Mouse (Mus musculus): ENCODE measurements around the gene Edaradd.

Gene Edaradd

DNA sequence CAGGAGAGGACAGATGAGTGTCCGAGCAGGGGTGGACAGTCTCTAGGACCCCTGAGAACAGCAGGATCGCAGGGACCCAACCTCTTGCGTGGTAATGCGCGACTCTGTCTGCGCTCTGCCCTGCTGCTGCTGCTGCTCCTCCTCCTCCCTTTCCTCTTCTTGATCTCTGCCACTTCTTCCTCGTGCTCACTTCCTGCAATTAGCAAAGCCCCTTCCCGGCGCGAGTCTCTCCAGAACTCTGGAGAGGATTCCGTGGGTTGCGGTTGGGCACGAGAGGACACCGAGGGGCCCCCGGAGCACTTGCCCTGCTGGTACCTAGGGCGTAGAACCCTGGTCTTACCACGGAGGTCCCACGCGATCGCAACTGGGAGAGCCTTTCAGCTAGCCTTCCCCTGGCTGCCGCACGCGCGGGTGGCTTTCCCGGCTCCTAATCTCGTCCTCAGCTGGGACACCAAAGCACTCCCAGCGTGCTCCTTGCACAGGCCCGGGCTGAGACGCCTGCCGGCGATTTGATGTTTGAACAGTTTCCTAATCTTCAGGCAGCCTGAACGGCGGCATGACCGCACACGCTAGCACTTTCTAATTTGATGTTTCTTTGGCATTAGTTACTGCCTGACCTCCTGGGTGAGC lies at the start of gene Edaradd:
Gene Edaradd (minus strand): TSS at position 484 of the 630 bp plus-strand sequence.
- no peak for DNase-seq (ENCODE audit: low read depth, low spot score)

DNA sequence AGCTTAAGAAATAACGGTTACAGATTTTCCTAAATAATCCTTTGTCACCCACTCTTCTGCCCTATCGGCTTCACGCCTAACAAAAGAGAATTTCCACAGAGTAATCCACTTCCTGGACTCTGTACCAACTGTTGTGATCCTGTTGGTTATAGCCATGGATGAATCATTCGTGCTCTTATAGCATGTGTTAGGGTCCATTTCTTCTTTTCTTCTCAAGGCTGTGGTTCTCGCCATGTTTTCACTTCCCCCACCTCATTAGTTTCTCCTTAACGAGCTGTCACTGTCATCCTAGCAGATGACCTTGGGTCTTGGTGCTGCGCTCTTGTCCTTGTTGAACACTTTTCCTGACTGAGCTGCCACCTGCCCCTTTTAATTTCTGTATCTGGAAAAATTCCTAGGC lies 49.5 kb upstream of the Edaradd start:
- no peak for DNase-seq (ENCODE audit: low read depth, low spot score)

GRCm38 (mm10) chr13:12568597-12569469 lies 48.6 kb upstream of the Edaradd start:
- DNase-seq (ENCODE audit: low read depth, low spot score): no peak

- no peak for DNase-seq (ENCODE audit: low read depth, low spot score)
These were observed 47.7 kb upstream of the Edaradd start for GRCm38 (mm10) chr13:12567936-12568335.

DNA sequence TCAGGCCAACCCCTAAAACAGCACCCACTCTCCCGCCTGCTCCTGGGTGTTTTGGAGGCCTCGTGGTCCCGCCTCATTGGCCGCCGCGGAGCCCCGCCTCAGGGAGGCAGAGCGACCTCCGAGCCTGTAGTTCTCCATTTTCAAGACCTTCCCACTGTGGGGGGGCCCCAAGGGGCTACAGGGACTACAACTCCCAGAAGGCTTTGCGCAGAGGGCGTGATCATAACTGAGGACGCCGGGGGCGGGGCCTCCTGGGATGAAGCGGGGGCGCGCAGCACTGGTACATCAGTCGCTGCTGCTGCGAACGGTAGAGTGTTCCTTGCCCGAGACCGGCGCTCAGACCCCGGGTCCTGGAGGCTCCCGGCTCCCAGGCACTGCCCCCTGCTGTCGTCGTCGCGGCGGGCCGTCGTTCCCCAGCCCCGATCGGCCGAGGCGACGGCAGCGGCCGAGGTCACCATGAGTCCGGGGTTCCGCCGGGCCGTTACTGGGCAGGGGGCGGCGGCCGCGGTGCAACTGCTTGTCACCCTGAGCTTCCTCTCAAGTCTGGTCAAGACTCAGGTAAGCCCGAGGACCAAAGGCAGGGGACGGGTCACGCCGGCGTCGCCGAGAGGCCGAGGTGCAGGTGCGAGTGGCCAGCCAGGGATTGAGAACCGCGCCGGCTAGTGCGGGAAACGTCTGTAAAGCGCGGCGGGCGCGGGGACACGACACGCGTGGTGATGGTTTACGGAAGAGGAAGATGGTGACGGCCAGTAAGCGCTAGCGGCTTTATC lies 45.6 kb upstream of the Edaradd start, which contains the start of gene Ero1lb:
Gene Ero1lb (plus strand): TSS at position 254 of the 770 bp plus-strand sequence.
- peak; percentile 98 for DNase-seq (ENCODE audit: low read depth, low spot score)

GRCm38 (mm10) chr13:12562256-12562655 lies 42.0 kb upstream of the Edaradd start:
- DNase-seq (ENCODE audit: low read depth, low spot score): no peak

DNA sequence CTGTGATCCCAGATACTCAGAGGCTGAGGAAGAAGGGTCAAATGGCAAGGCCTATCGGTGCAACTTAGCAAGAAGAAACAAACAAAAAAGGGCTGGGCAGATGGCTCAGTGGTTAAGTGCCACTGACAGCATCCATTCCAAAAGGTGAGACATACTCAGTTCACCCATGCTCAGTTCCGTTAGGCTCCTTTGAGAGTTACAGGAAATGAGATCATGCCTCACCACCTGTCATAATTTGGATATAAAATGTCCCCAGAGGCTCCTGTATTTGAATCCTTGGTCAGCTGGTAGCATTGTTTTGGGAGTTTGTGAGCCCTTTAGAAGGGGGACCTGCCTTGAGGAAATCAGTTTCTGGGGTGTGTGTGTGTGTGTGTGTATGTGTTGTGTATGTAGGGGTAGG lies 41.5 kb upstream of the Edaradd start:
- no peak for DNase-seq (ENCODE audit: low read depth, low spot score)

DNA sequence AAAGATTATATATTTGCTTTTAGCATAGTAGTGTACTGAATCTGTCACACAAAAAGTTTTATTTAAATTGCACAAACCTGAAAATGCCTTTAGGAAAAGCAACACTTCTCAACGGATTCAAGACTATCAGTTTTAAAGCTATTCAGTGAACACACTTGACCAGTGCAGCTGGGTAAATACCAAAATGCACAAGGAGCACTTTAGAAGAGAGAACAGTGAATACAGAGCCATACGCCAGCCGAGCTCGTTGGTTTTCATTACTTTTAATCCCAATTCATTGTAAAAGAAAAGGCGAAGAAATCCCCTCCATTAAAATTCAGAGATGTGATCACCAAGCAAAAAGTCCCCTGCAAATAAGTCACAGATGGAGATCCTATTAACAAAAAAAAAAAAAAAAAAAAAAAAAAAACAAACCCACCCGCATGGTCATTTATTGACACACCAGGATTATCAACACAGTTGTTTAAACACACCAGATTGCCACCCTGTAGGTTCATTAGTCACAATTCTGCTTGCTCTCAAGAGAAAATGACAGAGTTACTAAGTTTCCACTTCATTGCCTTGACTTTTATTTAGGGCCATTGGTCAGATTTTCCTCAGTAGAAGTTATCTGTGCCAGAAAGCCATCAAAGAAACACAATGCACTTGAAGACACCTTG lies 39.4 kb upstream of the Edaradd start:
- DNase-seq (ENCODE audit: low read depth, low spot score): no peak

- DNase-seq (ENCODE audit: low read depth, low spot score): no peak
These were observed 38.8 kb upstream of the Edaradd start for GRCm38 (mm10) chr13:12559044-12559443.

GRCm38 (mm10) chr13:12554211-12554610 lies 34.0 kb upstream of the Edaradd start:
- no peak for DNase-seq (ENCODE audit: low read depth, low spot score)

- no peak for DNase-seq (ENCODE audit: low read depth, low spot score)
These were observed 23.8 kb upstream of the Edaradd start for GRCm38 (mm10) chr13:12543880-12544568.

DNA sequence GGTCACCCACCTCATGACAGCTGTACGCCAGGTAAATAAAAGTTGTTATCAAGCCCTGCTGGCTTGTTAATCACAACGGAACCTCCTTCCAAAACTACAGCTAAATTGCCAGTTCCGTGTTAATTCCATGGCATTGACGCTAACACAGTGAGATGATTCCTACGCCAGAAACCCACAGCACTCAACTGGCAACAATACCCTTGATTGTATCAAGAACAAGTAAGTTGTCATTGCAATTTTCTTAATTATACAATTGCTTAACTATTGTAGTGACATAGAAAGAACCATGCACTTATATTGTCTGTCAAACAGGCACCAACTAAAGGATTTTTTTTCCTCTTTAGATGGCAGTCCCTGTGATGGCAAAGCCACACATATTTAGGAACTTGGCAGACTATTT lies 23.0 kb upstream of the Edaradd start:
- no peak for DNase-seq (ENCODE audit: low read depth, low spot score)

GRCm38 (mm10) chr13:12542006-12542981 lies 22.1 kb upstream of the Edaradd start:
- no peak for DNase-seq (ENCODE audit: low read depth, low spot score)

GRCm38 (mm10) chr13:12540119-12540518 lies 19.9 kb upstream of the Edaradd start:
- DNase-seq (ENCODE audit: low read depth, low spot score): no peak

DNA sequence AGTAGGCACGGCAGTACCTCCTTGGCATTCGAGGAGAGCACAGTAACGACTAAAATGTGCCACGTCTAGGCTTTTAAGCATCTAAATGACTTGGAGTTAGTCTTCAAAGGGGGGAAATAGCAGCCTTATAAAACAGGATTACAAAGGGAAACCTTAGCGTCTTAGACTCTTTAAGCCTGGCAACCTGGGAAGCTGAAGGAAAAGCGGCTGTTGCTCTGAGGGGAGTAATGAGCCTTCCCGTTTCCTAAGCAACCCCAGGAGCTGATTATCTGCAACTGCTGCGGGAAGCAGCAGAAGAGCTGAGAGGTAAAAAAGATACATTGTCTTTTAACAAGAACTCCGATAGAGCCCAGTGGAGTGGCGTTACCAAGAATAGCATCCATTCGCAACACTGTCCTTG lies 19.5 kb upstream of the Edaradd start:
- DNase-seq (ENCODE audit: low read depth, low spot score): no peak

- no peak for DNase-seq (ENCODE audit: low read depth, low spot score)
These were observed 17.7 kb upstream of the Edaradd start for GRCm38 (mm10) chr13:12537971-12538370.

DNA sequence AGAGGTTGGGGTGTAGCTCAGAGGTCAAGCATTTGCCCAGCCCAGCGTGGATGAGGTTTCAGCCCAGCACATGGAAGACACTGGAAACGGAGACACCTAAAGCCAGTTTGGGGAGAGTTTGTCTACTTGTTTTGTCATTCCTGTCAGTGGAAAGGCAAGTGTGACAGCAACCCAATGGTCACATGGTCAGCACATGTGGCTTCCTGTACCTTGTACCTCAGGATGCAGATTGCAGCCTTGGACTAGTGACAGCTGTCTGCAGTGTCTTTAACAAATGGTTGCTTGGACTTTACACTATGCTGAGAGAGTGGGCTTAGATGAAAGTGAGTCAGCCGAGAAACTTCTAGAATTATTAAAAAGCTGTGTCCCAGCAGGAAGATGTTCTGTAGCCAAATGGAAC lies 14.4 kb upstream of the Edaradd start:
- no peak for DNase-seq (ENCODE audit: low read depth, low spot score)

DNA sequence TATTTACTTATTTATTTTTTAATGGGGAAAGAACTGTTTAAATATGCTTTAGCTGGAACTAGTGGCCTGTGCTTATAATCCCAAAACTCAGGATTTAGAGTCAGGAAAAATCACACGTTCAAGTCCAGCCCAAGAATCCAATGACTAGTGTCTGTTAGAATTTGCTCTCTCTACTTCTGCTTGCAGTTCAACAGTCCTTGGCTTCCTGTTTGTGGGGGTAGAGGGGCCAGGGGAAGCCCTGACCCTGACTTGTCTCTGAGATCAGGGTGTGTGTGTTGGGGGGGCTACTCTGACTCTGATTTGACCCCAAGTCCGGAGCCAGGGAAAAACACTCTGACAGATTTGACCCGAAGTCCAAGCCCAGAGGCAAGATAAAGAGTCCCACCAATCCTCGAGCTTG lies 5.4 kb upstream of the Edaradd start:
- DNase-seq (ENCODE audit: low read depth, low spot score): no peak

GRCm38 (mm10) chr13:12522346-12522745 lies 2.1 kb upstream of the Edaradd start:
- no peak for DNase-seq (ENCODE audit: low read depth, low spot score)

- DNase-seq (ENCODE audit: low read depth, low spot score): no peak
These were observed 867 bp downstream of the Edaradd start for GRCm38 (mm10) chr13:12519371-12519770.
